Mouse (Mus musculus): ENCODE data around the gene Gprc5b. TPM values are rescaled to one million over a fixed set of nuclear protein-coding genes. Genes with fewer than 3 reads are reported as not detected.

The Gprc5b gene
- polyA plus RNA-seq, 2 experiments, result 14.0 to 24.9 TPM

DNA sequence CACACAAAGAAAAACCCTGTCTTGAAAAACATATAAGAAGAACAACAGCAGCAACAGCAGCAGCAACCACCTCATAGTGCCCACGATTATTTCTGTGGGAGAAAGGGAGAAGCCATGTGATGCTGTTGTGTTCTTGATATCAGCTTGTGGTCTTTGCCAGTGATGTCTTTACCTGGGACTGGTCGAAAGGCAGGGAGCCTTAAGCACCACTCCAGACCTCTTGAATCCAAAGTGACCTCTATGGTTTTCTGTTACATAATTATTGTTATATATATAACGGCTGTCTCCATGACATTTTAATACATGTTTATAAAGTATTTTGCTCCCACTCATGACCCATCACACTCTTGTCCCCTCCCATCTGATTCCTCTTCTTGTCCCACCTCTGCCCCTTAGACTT lies 69.5 kb downstream of the Gprc5b start:
- 85% methylated on average over 3 of the region's 3 CpGs for WGBS
- Histone ChIP-seq H3K9me3 (ENCODE audit: control insufficient read depth, low read length) (no peaks in the 10 kb centered on the region), H3K36me3 (ENCODE audit: control insufficient read depth, insufficient read depth, low read length) (no peaks in the 10 kb centered on the region), H3K4me1 (ENCODE audit: control insufficient read depth, insufficient read depth, low read length) (peaks cover 6% of the 10 kb centered on the region; the same call in 1 of the 2 replicates), H3K27me3 (ENCODE audit: control insufficient read depth, insufficient read depth, low read length) (no peaks in the 10 kb centered on the region), H3K9ac (ENCODE audit: low read depth, low read length, severe bottlenecking) (no peak overlapping the region), H3K4me3 (replicated peaks; ENCODE audit: low read length) (no peak overlapping the region), H3K27ac (replicated peaks; ENCODE audit: low read depth, low read length) (no peak overlapping the region), H3K4me2 (replicated peaks; ENCODE audit: low read depth, low read length, severe bottlenecking) (no peak overlapping the region)
- no peak for TF ChIP-seq POLR2A (IDR thresholded peaks at IDR 0.05; ENCODE audit: borderline replicate concordance, extremely low read depth, insufficient read depth, insufficient read length)
- ATAC-seq (ENCODE audit: low FRiP score, low read depth), result no peak
- DNase-seq (ENCODE audit: low spot score), result no peak

DNA sequence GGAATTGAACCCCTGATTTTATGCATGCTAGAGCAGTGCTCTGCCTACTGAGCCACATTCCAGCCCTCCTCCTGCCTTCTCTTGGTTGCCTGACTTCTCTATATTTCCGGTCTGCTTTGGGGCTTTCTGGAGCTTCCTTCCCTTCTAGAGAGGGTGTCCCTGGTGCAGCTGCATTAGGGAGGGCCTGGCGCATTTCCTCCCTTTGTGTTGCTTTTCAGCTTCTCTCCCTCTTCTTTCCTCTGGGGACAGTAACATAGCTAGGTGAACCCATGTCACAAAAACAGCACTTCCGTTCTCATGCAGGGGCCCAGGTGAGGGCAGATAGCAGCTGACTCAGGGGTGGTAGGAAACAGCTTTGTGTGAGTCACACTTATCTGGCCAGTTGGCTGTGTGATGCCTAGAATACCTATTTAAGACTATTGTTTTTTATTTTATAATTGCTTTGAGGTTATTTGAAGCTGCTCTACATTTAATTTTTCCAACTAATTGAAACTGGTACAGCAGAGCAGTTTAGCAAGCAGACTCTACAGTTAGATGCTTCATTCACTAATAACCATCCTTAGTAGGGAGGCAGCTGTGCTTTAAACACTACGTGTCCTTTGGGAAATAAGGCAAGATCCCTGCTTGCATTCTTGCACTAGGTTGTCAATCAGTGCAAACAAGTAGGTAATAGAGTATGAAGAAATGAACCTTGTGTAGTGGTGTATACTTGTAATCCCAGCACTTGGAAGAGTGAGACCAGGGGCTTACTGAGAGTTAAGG lies 72.4 kb downstream of the Gprc5b start:
- Histone ChIP-seq H3K27ac (replicated peaks; ENCODE audit: low read depth, low read length) (no peak overlapping the region), H3K27me3 (ENCODE audit: control insufficient read depth, insufficient read depth, low read length) (no peaks in the 10 kb centered on the region), H3K36me3 (ENCODE audit: control insufficient read depth, insufficient read depth, low read length) (no peaks in the 10 kb centered on the region), H3K9me3 (ENCODE audit: control insufficient read depth, low read length) (no peaks in the 10 kb centered on the region), H3K4me2 (replicated peaks; ENCODE audit: low read depth, low read length, severe bottlenecking) (no peak overlapping the region), H3K9ac (ENCODE audit: low read depth, low read length, severe bottlenecking) (no peak overlapping the region), H3K4me1 (ENCODE audit: control insufficient read depth, insufficient read depth, low read length) (no peaks in the 10 kb centered on the region), H3K4me3 (replicated peaks; ENCODE audit: low read length) (no peak overlapping the region)
- ATAC-seq (ENCODE audit: low FRiP score, low read depth) (no peak), DNase-seq (ENCODE audit: low spot score) (no peak)
- TF ChIP-seq POLR2A (IDR thresholded peaks at IDR 0.05; ENCODE audit: borderline replicate concordance, extremely low read depth, insufficient read depth, insufficient read length), result no peak
- WGBS, result 60% methylated on average over 4 of the region's 4 CpGs

Other genes starting within 250 kb of the Gprc5b start
- gene Iqck, start 139.5 kb downstream of the Gprc5b start, polyA plus RNA-seq (2012; rRNA removed), result 2.5 and 2.6 TPM in 2 replicates
- gene Iqck, start 139.5 kb downstream of the Gprc5b start, polyA plus RNA-seq (2014; fragmentation: Nextera tagmentation; extraction: Ambion mirVana), result 2.6 and 2.8 TPM in 2 replicates
- 34.1 and 34.2 TPM in 2 replicates for gene Knop1, start 139.0 kb downstream of the Gprc5b start, polyA plus RNA-seq (2012; rRNA removed)
- 84.6 and 108 TPM in 2 replicates for gene Knop1, start 139.0 kb downstream of the Gprc5b start, polyA plus RNA-seq (2014; fragmentation: Nextera tagmentation; extraction: Ambion mirVana)
- 0.01 TPM in 1 of 2 replicates, not detected in the other for gene Gpr139, start 189.4 kb upstream of the Gprc5b start, polyA plus RNA-seq (2012; rRNA removed)
- gene Gpr139, start 189.4 kb upstream of the Gprc5b start, polyA plus RNA-seq (2014; fragmentation: Nextera tagmentation; extraction: Ambion mirVana), result not detected in 2 replicates